Comparison of ENCODE assay signal across 42 mouse cellular contexts in the genomic region with DNA sequence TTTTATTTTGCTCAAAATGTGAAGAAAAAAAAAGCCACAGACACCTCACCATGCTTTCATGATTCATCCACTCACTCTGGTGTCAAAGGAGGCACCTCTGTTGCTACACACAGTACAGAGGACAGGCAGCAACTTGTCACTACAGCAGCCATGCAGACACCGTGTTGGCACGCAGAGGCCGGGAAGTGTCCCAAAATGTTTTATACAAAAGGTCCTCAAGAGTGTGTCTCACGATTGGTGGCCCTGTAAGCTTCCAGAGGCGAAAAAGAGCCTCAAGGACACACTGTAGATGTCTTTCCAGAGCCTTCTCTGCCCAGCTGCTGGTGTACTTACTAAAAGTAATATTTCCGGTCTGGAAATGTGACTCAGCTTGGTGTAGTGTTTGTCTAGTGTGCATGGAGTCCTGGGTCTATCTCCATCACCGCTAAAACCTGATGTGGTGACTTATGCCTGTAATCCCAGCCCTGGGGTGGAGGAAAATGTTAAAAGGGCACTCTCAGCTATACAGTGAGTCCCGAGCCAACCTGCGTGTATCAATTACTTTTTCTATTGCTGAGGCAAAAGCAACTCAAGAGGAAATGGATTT. TPM values are rescaled to one million over a fixed set of nuclear protein-coding genes. Genes with fewer than 3 reads are reported as not detected.
DNase-seq lines count a peak whose midpoint lies in the region; ATAC-seq and TF ChIP-seq lines count a peak whose summit lies in the region.
"Had no signal": no experiment of that assay in that cellular context is flagged by ENCODE, and none has a peak within 500 bp of the region (broad histone marks: within the 10 kb centered on the region; RNA-seq: fewer than 3 reads in every experiment).

No protein-coding gene starts in this region.

- no peak for TF ChIP-seq CTCF in lung, postnatal 0 days (IDR thresholded peaks at IDR 0.05)

- H3K4me3 ChIP-seq in embryonic facial prominence, embryonic 13.5 days: no peak overlapping the region
- no peak overlapping the region for H3K4me3 ChIP-seq in embryonic facial prominence, embryonic 10.5 days
- H3K4me3 ChIP-seq in lung, postnatal 0 days (ENCODE audit: low read depth, low read length): no peak overlapping the region
- H3K4me3 ChIP-seq in embryonic facial prominence, embryonic 14.5 days (ENCODE audit: low read depth, low read length): no peak overlapping the region
- no peak overlapping the region for H3K4me3 ChIP-seq in stomach, embryonic 16.5 days (replicated peaks; ENCODE audit: low read length)
- H3K4me3 ChIP-seq: forebrain, embryonic 10.5 days; forebrain, embryonic 15.5 days; heart, embryonic 10.5 days; heart, embryonic 15.5 days; hindbrain, embryonic 12.5 days; intestine, embryonic 15.5 days; liver, embryonic 15.5 days; lung, embryonic 15.5 days; megakaryocyte, embryonic 14.5 days; midbrain, embryonic 12.5 days; myocyte; neural tube, embryonic 12.5 days had no signal

- intact Hi-C loops in gastrocnemius, postnatal 36 days (cut with DNase I): no loop called here

- H3K4me2 ChIP-seq in embryonic facial prominence, embryonic 13.5 days: no peak overlapping the region
- no peak overlapping the region for H3K4me2 ChIP-seq in lung, postnatal 0 days (replicated peaks; ENCODE audit: low read depth, low read length)
- H3K4me2 ChIP-seq in embryonic facial prominence, embryonic 14.5 days (ENCODE audit: low read depth, low read length): no peak overlapping the region
- no peak overlapping the region for H3K4me2 ChIP-seq in stomach, embryonic 16.5 days (ENCODE audit: low read depth, low read length)
- H3K4me2 ChIP-seq: forebrain, embryonic 15.5 days; heart, embryonic 15.5 days; hindbrain, embryonic 12.5 days; intestine, embryonic 15.5 days; liver, embryonic 15.5 days; lung, embryonic 15.5 days; midbrain, embryonic 12.5 days; neural tube, embryonic 12.5 days had no signal

- 70% methylated on average over 9 of the region's 9 CpGs for WGBS in embryonic facial prominence, embryonic 13.5 days
- 83% methylated on average over 9 of the region's 9 CpGs for WGBS in embryonic facial prominence, embryonic 10.5 days
- 52% methylated on average over 9 of the region's 9 CpGs for WGBS in lung, postnatal 0 days
- 74% methylated on average over 9 of the region's 9 CpGs for WGBS in embryonic facial prominence, embryonic 14.5 days
- WGBS in stomach, embryonic 16.5 days: 56% methylated on average over 9 of the region's 9 CpGs

- no peak for ATAC-seq in embryonic facial prominence, embryonic 13.5 days (ENCODE audit: insufficient number of reproducible peaks, insufficient read depth, low FRiP score, low TSS enrichment, low read depth)
- ATAC-seq in lung, postnatal 0 days: no peak
- ATAC-seq in embryonic facial prominence, embryonic 14.5 days (ENCODE audit: low read depth): no peak
- ATAC-seq in stomach, embryonic 16.5 days (ENCODE audit: insufficient read depth, low FRiP score): peak; percentile 75
- ATAC-seq: forebrain, embryonic 15.5 days; hindbrain, postnatal 0 days; intestine, embryonic 15.5 days had no signal

- no peaks in the 10 kb centered on the region for H3K36me3 ChIP-seq in embryonic facial prominence, embryonic 13.5 days
- H3K36me3 ChIP-seq in embryonic facial prominence, embryonic 10.5 days (replicated peaks): no peaks in the 10 kb centered on the region
- no peaks in the 10 kb centered on the region for H3K36me3 ChIP-seq in lung, postnatal 0 days (ENCODE audit: insufficient read depth, low read length)
- no peaks in the 10 kb centered on the region for H3K36me3 ChIP-seq in embryonic facial prominence, embryonic 14.5 days (ENCODE audit: control insufficient read depth, insufficient read depth, low read length)
- no peaks in the 10 kb centered on the region for H3K36me3 ChIP-seq in stomach, embryonic 16.5 days (ENCODE audit: control insufficient read depth, insufficient read depth, low read length)
- H3K36me3 ChIP-seq: forebrain, embryonic 10.5 days; forebrain, embryonic 15.5 days; G1E; heart, embryonic 10.5 days; heart, embryonic 15.5 days; hindbrain, embryonic 12.5 days; intestine, embryonic 15.5 days; liver, embryonic 15.5 days; lung, embryonic 15.5 days; midbrain, embryonic 12.5 days; neural tube, embryonic 12.5 days had no signal

- no peaks in the 10 kb centered on the region for H3K27me3 ChIP-seq in embryonic facial prominence, embryonic 13.5 days
- H3K27me3 ChIP-seq in embryonic facial prominence, embryonic 10.5 days (replicated peaks; ENCODE audit: low read depth, poor library complexity, severe bottlenecking): no peaks in the 10 kb centered on the region
- H3K27me3 ChIP-seq in lung, postnatal 0 days (replicated peaks; ENCODE audit: insufficient read depth, low read length): no peaks in the 10 kb centered on the region
- no peaks in the 10 kb centered on the region for H3K27me3 ChIP-seq in embryonic facial prominence, embryonic 14.5 days (replicated peaks; ENCODE audit: control insufficient read depth, insufficient read depth, low read length)
- no peaks in the 10 kb centered on the region for H3K27me3 ChIP-seq in stomach, embryonic 16.5 days (ENCODE audit: control insufficient read depth, insufficient read depth, low read length)
- H3K27me3 ChIP-seq: forebrain, embryonic 15.5 days; heart, embryonic 15.5 days; hindbrain, embryonic 12.5 days; intestine, embryonic 15.5 days; liver, embryonic 15.5 days; lung, embryonic 15.5 days; midbrain, embryonic 12.5 days; neural tube, embryonic 12.5 days had no signal

- DNase-seq in embryonic facial prominence, embryonic 10.5 days (ENCODE audit: low spot score): no peak
- peak; percentile 49 for DNase-seq in lung, postnatal 0 days (ENCODE audit: low spot score)
- no peak for DNase-seq in lung, postnatal 36 days
- peak; percentile 49 for DNase-seq in embryonic facial prominence, embryonic 14.5 days (ENCODE audit: low spot score)
- no peak for DNase-seq in gastrocnemius, postnatal 36 days
- DNase-seq in spleen, postnatal 10 days (ENCODE audit: low spot score in 2 of 2): no peak
- DNase-seq: cerebellum, adult 2 months; cerebellum, postnatal 14 days; kidney, adult 8-10 months; kidney, postnatal 4 days; layer of hippocampus, postnatal 36 days; left cerebral cortex, postnatal 4 days; liver; lung, postnatal 4 days; right cerebral cortex, adult 18-20 months; spleen, adult 18-20 months; thymus, adult 2 months; thymus, postnatal 36 days had no signal

- no peak overlapping the region for H3K9ac ChIP-seq in embryonic facial prominence, embryonic 13.5 days
- H3K9ac ChIP-seq in lung, postnatal 0 days (replicated peaks; ENCODE audit: low read depth): no peak overlapping the region
- H3K9ac ChIP-seq in embryonic facial prominence, embryonic 14.5 days (ENCODE audit: low read depth, low read length): no peak overlapping the region
- H3K9ac ChIP-seq in stomach, embryonic 16.5 days (ENCODE audit: low read length): no peak overlapping the region
- H3K9ac ChIP-seq: forebrain, embryonic 15.5 days; heart, embryonic 15.5 days; hindbrain, embryonic 12.5 days; intestine, embryonic 15.5 days; liver, embryonic 15.5 days; lung, embryonic 15.5 days; midbrain, embryonic 12.5 days; neural tube, embryonic 12.5 days had no signal

- no peaks in the 10 kb centered on the region for H3K9me3 ChIP-seq in embryonic facial prominence, embryonic 13.5 days
- no peaks in the 10 kb centered on the region for H3K9me3 ChIP-seq in embryonic facial prominence, embryonic 10.5 days
- H3K9me3 ChIP-seq in lung, postnatal 0 days (ENCODE audit: low read length): no peaks in the 10 kb centered on the region
- no peaks in the 10 kb centered on the region for H3K9me3 ChIP-seq in embryonic facial prominence, embryonic 14.5 days (ENCODE audit: control insufficient read depth, low read length)
- no peaks in the 10 kb centered on the region for H3K9me3 ChIP-seq in stomach, embryonic 16.5 days (replicated peaks; ENCODE audit: control insufficient read depth, low read length)
- H3K9me3 ChIP-seq: forebrain, embryonic 10.5 days; forebrain, embryonic 15.5 days; G1E; heart, embryonic 10.5 days; heart, embryonic 15.5 days; hindbrain, embryonic 12.5 days; intestine, embryonic 15.5 days; liver, embryonic 15.5 days; lung, embryonic 15.5 days; midbrain, embryonic 12.5 days; neural tube, embryonic 12.5 days had no signal

- no peaks in the 10 kb centered on the region for H3K4me1 ChIP-seq in embryonic facial prominence, embryonic 13.5 days
- H3K4me1 ChIP-seq in embryonic facial prominence, embryonic 10.5 days: no peaks in the 10 kb centered on the region
- no peaks in the 10 kb centered on the region for H3K4me1 ChIP-seq in lung, postnatal 0 days (ENCODE audit: insufficient read depth, low read depth, low read length)
- no peaks in the 10 kb centered on the region for H3K4me1 ChIP-seq in embryonic facial prominence, embryonic 14.5 days (ENCODE audit: control insufficient read depth, insufficient read depth, low read length)
- H3K4me1 ChIP-seq in stomach, embryonic 16.5 days (ENCODE audit: control insufficient read depth, insufficient read depth, low read length): no peaks in the 10 kb centered on the region
- H3K4me1 ChIP-seq: forebrain, embryonic 15.5 days; heart, embryonic 10.5 days; heart, embryonic 15.5 days; hindbrain, embryonic 12.5 days; liver, embryonic 15.5 days; lung, embryonic 15.5 days; midbrain, embryonic 12.5 days; neural tube, embryonic 12.5 days had no signal

- no peak for TF ChIP-seq EP300 in lung, postnatal 0 days (IDR thresholded peaks at IDR 0.05)

- H3K27ac ChIP-seq in embryonic facial prominence, embryonic 13.5 days: 0 out of 2 replicates have a peak overlapping the region, but pooled peaks have one; percentile 11
- no peak overlapping the region for H3K27ac ChIP-seq in embryonic facial prominence, embryonic 10.5 days (replicated peaks)
- no peak overlapping the region for H3K27ac ChIP-seq in lung, postnatal 0 days (ENCODE audit: low read length)
- H3K27ac ChIP-seq in embryonic facial prominence, embryonic 14.5 days (replicated peaks; ENCODE audit: low read depth, low read length): peak overlapping the region; percentile 55
- H3K27ac ChIP-seq in stomach, embryonic 16.5 days (ENCODE audit: low read length): peak overlapping the region; percentile 86
- H3K27ac ChIP-seq: forebrain, embryonic 10.5 days; forebrain, embryonic 15.5 days; heart, embryonic 10.5 days; heart, embryonic 15.5 days; hindbrain, embryonic 12.5 days; hindbrain, postnatal 0 days; intestine, embryonic 15.5 days; kidney, postnatal 0 days; liver, embryonic 15.5 days; lung, embryonic 15.5 days; midbrain, embryonic 12.5 days; neural tube, embryonic 12.5 days had no signal

RNA-seq across cellular contexts. Expression of a gene that starts 9.5 kb away (rescaled TPM):
- polyA plus RNA-seq in embryonic facial prominence, embryonic 13.5 days (2015; fragmentation: Nextera tagmentation; extraction: Ambion mirVana): 0.39 and 0.96 TPM in 2 replicates
- not detected in 2 replicates for polyA plus RNA-seq in embryonic facial prominence, embryonic 10.5 days (2016; fragmentation: Nextera tagmentation; extraction: Ambion mirVana)
- not detected in 2 replicates for polyA plus RNA-seq in lung, postnatal 0 days (2015; fragmentation: Nextera tagmentation; extraction: Ambion mirVana)
- polyA plus RNA-seq in embryonic facial prominence, embryonic 14.5 days (2014; fragmentation: Nextera tagmentation; extraction: Ambion mirVana): 0.45 and 1.0 TPM in 2 replicates
- 0.28 and 0.32 TPM in 2 replicates for polyA plus RNA-seq in stomach, embryonic 16.5 days (2015; fragmentation: Nextera tagmentation; extraction: Ambion mirVana)
- not detected for total RNA-seq in gastrocnemius, postnatal 36 days (2021)
- total RNA-seq: gastrocnemius, adult 18-20 months; heart, postnatal 25 days; hindbrain, postnatal 0 days; layer of hippocampus, adult 8-10 months; layer of hippocampus, postnatal 36 days; left cerebral cortex, postnatal 4 days; midbrain, postnatal 0 days had no signal
- polyA plus RNA-seq: brain, embryonic 14.5 days; cerebellum, adult 2 months; cortical plate, adult 2 months; forebrain, embryonic 10.5 days; forebrain, embryonic 15.5 days; frontal cortex, adult 2 months; G1E; heart, embryonic 10.5 days; hindbrain, postnatal 0 days; liver, embryonic 15.5 days; midbrain, embryonic 12.5 days; midbrain, postnatal 0 days; neural tube, embryonic 12.5 days had no signal

RNA-seq across cellular contexts. Expression of a gene that starts 11.3 kb away (rescaled TPM):
- polyA plus RNA-seq in embryonic facial prominence, embryonic 13.5 days (2015; fragmentation: Nextera tagmentation; extraction: Ambion mirVana): 1.9 and 2.3 TPM in 2 replicates
- polyA plus RNA-seq in embryonic facial prominence, embryonic 10.5 days (2016; fragmentation: Nextera tagmentation; extraction: Ambion mirVana): 0.07 and 0.44 TPM in 2 replicates
- 0.13 and 0.18 TPM in 2 replicates for polyA plus RNA-seq in lung, postnatal 0 days (2015; fragmentation: Nextera tagmentation; extraction: Ambion mirVana)
- 1.3 and 2.1 TPM in 2 replicates for polyA plus RNA-seq in embryonic facial prominence, embryonic 14.5 days (2014; fragmentation: Nextera tagmentation; extraction: Ambion mirVana)
- 1.2 and 1.5 TPM in 2 replicates for polyA plus RNA-seq in stomach, embryonic 16.5 days (2015; fragmentation: Nextera tagmentation; extraction: Ambion mirVana)
- total RNA-seq in gastrocnemius, postnatal 36 days (2021): not detected
- total RNA-seq: gastrocnemius, adult 18-20 months; heart, postnatal 25 days; hindbrain, postnatal 0 days; layer of hippocampus, postnatal 36 days; midbrain, postnatal 0 days had no signal
- polyA plus RNA-seq: forebrain, embryonic 10.5 days; forebrain, embryonic 15.5 days; G1E; heart, embryonic 10.5 days; hindbrain, embryonic 12.5 days; hindbrain, postnatal 0 days; liver, embryonic 15.5 days; midbrain, embryonic 12.5 days; midbrain, postnatal 0 days; neural tube, embryonic 12.5 days had no signal

RNA-seq across cellular contexts. Expression of a gene that starts 15.8 kb away (rescaled TPM):
- 0.27 and 0.39 TPM in 2 replicates for polyA plus RNA-seq in embryonic facial prominence, embryonic 13.5 days (2015; fragmentation: Nextera tagmentation; extraction: Ambion mirVana)
- 0.07 and 0.10 TPM in 2 replicates for polyA plus RNA-seq in embryonic facial prominence, embryonic 10.5 days (2016; fragmentation: Nextera tagmentation; extraction: Ambion mirVana)
- 0.19 and 0.32 TPM in 2 replicates for polyA plus RNA-seq in lung, postnatal 0 days (2015; fragmentation: Nextera tagmentation; extraction: Ambion mirVana)
- 0.19 and 0.30 TPM in 2 replicates for polyA plus RNA-seq in embryonic facial prominence, embryonic 14.5 days (2014; fragmentation: Nextera tagmentation; extraction: Ambion mirVana)
- 0.15 TPM in 1 of 2 replicates, not detected in the other for polyA plus RNA-seq in stomach, embryonic 16.5 days (2015; fragmentation: Nextera tagmentation; extraction: Ambion mirVana)
- not detected for total RNA-seq in gastrocnemius, postnatal 36 days (2021)
- total RNA-seq: gastrocnemius, adult 18-20 months; layer of hippocampus, postnatal 36 days had no signal
- polyA plus RNA-seq: forebrain, embryonic 15.5 days; intestine, embryonic 15.5 days; midbrain, postnatal 0 days; myocyte; neural tube, embryonic 12.5 days had no signal

RNA-seq across cellular contexts. Expression of a gene that starts 21.5 kb away (rescaled TPM):
- polyA plus RNA-seq in embryonic facial prominence, embryonic 13.5 days (2015; fragmentation: Nextera tagmentation; extraction: Ambion mirVana): 8.0 and 8.8 TPM in 2 replicates
- 6.5 and 6.8 TPM in 2 replicates for polyA plus RNA-seq in embryonic facial prominence, embryonic 10.5 days (2016; fragmentation: Nextera tagmentation; extraction: Ambion mirVana)
- 43.3 and 49.0 TPM in 2 replicates for polyA plus RNA-seq in lung, postnatal 0 days (2015; fragmentation: Nextera tagmentation; extraction: Ambion mirVana)
- 10.4 and 11.1 TPM in 2 replicates for polyA plus RNA-seq in embryonic facial prominence, embryonic 14.5 days (2014; fragmentation: Nextera tagmentation; extraction: Ambion mirVana)
- 3.3 and 4.4 TPM in 2 replicates for polyA plus RNA-seq in stomach, embryonic 16.5 days (2015; fragmentation: Nextera tagmentation; extraction: Ambion mirVana)
- total RNA-seq in gastrocnemius, postnatal 36 days (2021): 1 to 10 TPM; 6.9 to 7.0 TPM

RNA-seq across cellular contexts. Expression of a gene that starts 34.0 kb away (rescaled TPM):
- polyA plus RNA-seq in embryonic facial prominence, embryonic 13.5 days (2015; fragmentation: Nextera tagmentation; extraction: Ambion mirVana): 5.2 and 7.8 TPM in 2 replicates
- polyA plus RNA-seq in embryonic facial prominence, embryonic 10.5 days (2016; fragmentation: Nextera tagmentation; extraction: Ambion mirVana): 1.3 and 3.1 TPM in 2 replicates
- polyA plus RNA-seq in lung, postnatal 0 days (2015; fragmentation: Nextera tagmentation; extraction: Ambion mirVana): 4.0 and 4.8 TPM in 2 replicates
- polyA plus RNA-seq in embryonic facial prominence, embryonic 14.5 days (2014; fragmentation: Nextera tagmentation; extraction: Ambion mirVana): 23.3 and 28.8 TPM in 2 replicates
- polyA plus RNA-seq in stomach, embryonic 16.5 days (2015; fragmentation: Nextera tagmentation; extraction: Ambion mirVana): 10.9 and 14.2 TPM in 2 replicates
- total RNA-seq in gastrocnemius, postnatal 36 days (2021): 10 to 100 TPM; 45.7 to 49.7 TPM
- total RNA-seq: G1E had no signal
- polyA plus RNA-seq: G1E had no signal

Comparison
In these comparisons a context has a peak if more than half of its experiments do, and no peak if none do; other contexts are left out.
1. H3K27ac ChIP-seq: peak in embryonic facial prominence, embryonic 13.5 days (single experiment), embryonic facial prominence, embryonic 14.5 days (single experiment) and stomach, embryonic 16.5 days (single experiment); none in embryonic facial prominence, embryonic 10.5 days (single experiment) and lung, postnatal 0 days (single experiment).
2. DNase-seq: peak in lung, postnatal 0 days (single experiment) and embryonic facial prominence, embryonic 14.5 days (single experiment); none in embryonic facial prominence, embryonic 10.5 days (single experiment), lung, postnatal 36 days (single experiment), gastrocnemius, postnatal 36 days (0 of 2) and spleen, postnatal 10 days (0 of 2).